Mouse (Mus musculus): Measurements from ENCODE around the gene Atg101.
A peak's percentile ranks its signal among the peaks of the same experiment; 100 is the strongest.

The Atg101 gene

GRCm38 (mm10) chr15:101283911-101284750 lies at the start of gene Atg101:
Atg101 (plus strand) TSS chr15:101284272.
- DNase-seq: peak; percentile 96

GRCm38 (mm10) chr15:101234611-101235341 lies 49.3 kb upstream of the Atg101 start:
- DNase-seq: no peak

- DNase-seq: no peak
Measured at GRCm38 (mm10) chr15:101235342-101235698, 48.8 kb upstream of the Atg101 start.

- DNase-seq: no peak
Measured at GRCm38 (mm10) chr15:101235728-101236327, 48.2 kb upstream of the Atg101 start.

GRCm38 (mm10) chr15:101236878-101237277 lies 47.2 kb upstream of the Atg101 start:
- DNase-seq: peak; percentile 86 to 88

- peak; percentile 72 to 73 for DNase-seq
Measured at GRCm38 (mm10) chr15:101238885-101239511, 45.1 kb upstream of the Atg101 start.

- DNase-seq: no peak
Measured at GRCm38 (mm10) chr15:101239821-101240220, 44.3 kb upstream of the Atg101 start.

- DNase-seq: peak; percentile 90 to 91
Measured at GRCm38 (mm10) chr15:101240799-101241204, 43.3 kb upstream of the Atg101 start.

- no peak for DNase-seq
Measured at GRCm38 (mm10) chr15:101241236-101241635, 42.8 kb upstream of the Atg101 start.

GRCm38 (mm10) chr15:101241853-101242252 lies 42.2 kb upstream of the Atg101 start:
- DNase-seq: no peak

- peak; percentile 57 to 58 for DNase-seq
Measured at GRCm38 (mm10) chr15:101242645-101243044, 41.4 kb upstream of the Atg101 start.

- no peak for DNase-seq
Measured at GRCm38 (mm10) chr15:101244012-101244411, 40.1 kb upstream of the Atg101 start.

- peak; percentile 96 to 97 for DNase-seq
Measured at GRCm38 (mm10) chr15:101246231-101247154, 37.6 kb upstream of the Atg101 start.

- DNase-seq: peak; percentile 40 to 55
Measured at GRCm38 (mm10) chr15:101247155-101247498, 36.9 kb upstream of the Atg101 start.

GRCm38 (mm10) chr15:101248029-101248710 lies 35.9 kb upstream of the Atg101 start:
- DNase-seq: peak in 1 of 2 experiments; percentile 43

- no peak for DNase-seq
Measured at GRCm38 (mm10) chr15:101250220-101250800, 33.8 kb upstream of the Atg101 start.

GRCm38 (mm10) chr15:101251930-101252329 lies 32.1 kb upstream of the Atg101 start:
- no peak for DNase-seq

- DNase-seq: peak; percentile 55 to 59
Measured at GRCm38 (mm10) chr15:101252614-101253013, 31.5 kb upstream of the Atg101 start.

- no peak for DNase-seq
Measured at GRCm38 (mm10) chr15:101253563-101253885, 30.5 kb upstream of the Atg101 start.

GRCm38 (mm10) chr15:101253886-101254795 lies 29.9 kb upstream of the Atg101 start, which contains the start of gene Nr4a1:
Nr4a1 (plus strand) TSS chr15:101254269.
- DNase-seq: peak; percentile 88
